Mouse (Mus musculus) heart, embryonic 13.5 days (tissue): ENCODE data around the gene Snrnp200. TPM values are rescaled to one million over a fixed set of nuclear protein-coding genes. Genes with fewer than 3 reads are reported as not detected.

Experiments used
- ATAC-seq: fragments of 200-750 bp; cut with Nextera tagmentation; 2 replicates; pipeline ENCODE4 v1.8.0; 2017; ENCODE audit warnings: moderate TSS enrichment; ENCODE audit not compliant: insufficient number of reproducible peaks, low FRiP score, low TSS enrichment; ENCODE audit errors: extremely low read depth
- H3K27ac ChIP-seq: fragments of 300-500 bp; sonication (generic); replicated peaks from 2 replicates; pipeline ENCODE4 v1.5.1; 2015; ENCODE audit warnings: moderate library complexity, mild to moderate bottlenecking, inconsistent platforms
- H3K27me3 ChIP-seq: fragments of 300-500 bp; sonication (generic); replicated peaks from 2 replicates; pipeline ENCODE4 v1.6.1; 2015; ENCODE audit warnings: mild to moderate bottlenecking, inconsistent platforms
- H3K36me3 ChIP-seq: fragments of 300-500 bp; sonication (generic); 2 replicates; pipeline ENCODE4 v1.6.1; 2015; ENCODE audit warnings: mild to moderate bottlenecking, inconsistent platforms
- H3K4me1 ChIP-seq: fragments of 300-500 bp; sonication (generic); 2 replicates; pipeline ENCODE4 v1.6.1; 2015; ENCODE audit warnings: inconsistent platforms
- H3K4me2 ChIP-seq: fragments of 300-500 bp; sonication (generic); 2 replicates; pipeline ENCODE4 v1.6.1; 2015; ENCODE audit warnings: inconsistent platforms, mild to moderate bottlenecking, moderate library complexity
- H3K4me3 ChIP-seq: fragments of 300-500 bp; sonication (generic); 2 replicates; pipeline ENCODE4 v1.5.1; 2015; ENCODE audit warnings: moderate library complexity, mild to moderate bottlenecking, inconsistent platforms
- H3K9ac ChIP-seq: fragments of 300-500 bp; sonication (generic); 2 replicates; pipeline ENCODE4 v1.6.1; 2015; ENCODE audit warnings: inconsistent platforms, mild to moderate bottlenecking, moderate library complexity
- H3K9me3 ChIP-seq: fragments of 300-500 bp; sonication (generic); 2 replicates; pipeline ENCODE4 v1.6.1; 2016; ENCODE audit warnings: inconsistent platforms
- WGBS: fragments of 180-500 bp; shearing (Covaris S2); methylation state at CpG from one replicate; pipeline ENCODE4 v1.1.7; 2015; ENCODE audit warnings: mixed read lengths; 5-methylcytosine and 5-hydroxymethylcytosine counted together
- polyA plus RNA-seq: library from polyadenylated mRNA; unstranded; fragments of >200 nt; fragmentation: Nextera tagmentation; extraction: Ambion mirVana; gene quantifications from 2 replicates; pipeline ENCODE4 v1.2.1, GENCODE M21; 2015

Gene Snrnp200
- polyA plus RNA-seq, 1 experiment from 2014 or later: 38.0 TPM

- no peak overlapping the region for H3K9ac ChIP-seq
- peaks cover 10% of the 10 kb centered on the region for H3K36me3 ChIP-seq
- 62% methylated on average over 5 of the region's 5 CpGs for WGBS
- no peak for ATAC-seq
- H3K4me2 ChIP-seq: no peak overlapping the region
- no peaks in the 10 kb centered on the region for H3K27me3 ChIP-seq
- H3K9me3 ChIP-seq: no peaks in the 10 kb centered on the region
- H3K27ac ChIP-seq: no peak overlapping the region
- H3K4me1 ChIP-seq: peaks cover 45% of the 10 kb centered on the region
- H3K4me3 ChIP-seq: no peak overlapping the region
These were observed 67.5 kb downstream of the Snrnp200 start for GRCm38 (mm10) chr2:127275551-127276320.

DNA sequence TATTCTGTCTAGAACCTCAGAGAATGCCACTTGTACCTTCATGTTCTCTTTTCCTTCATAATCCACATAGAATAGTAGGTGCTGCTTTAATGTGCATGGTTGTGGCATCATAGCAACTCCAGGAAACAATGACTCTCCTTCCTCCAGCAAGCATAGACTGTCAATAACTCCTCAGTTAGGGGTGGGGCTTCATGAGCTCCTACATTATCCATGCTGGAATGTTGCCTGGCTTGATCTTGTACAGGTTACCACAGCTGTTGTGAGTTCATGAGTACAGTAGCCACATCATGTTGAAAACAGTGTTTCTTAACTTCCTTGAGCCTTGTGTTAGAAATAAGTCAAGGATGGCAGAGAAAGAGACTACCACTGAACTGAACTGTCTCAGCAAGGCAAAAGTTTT lies 70.0 kb downstream of the Snrnp200 start:
- Histone ChIP-seq H3K4me1 (peaks cover 28% of the 10 kb centered on the region), H3K36me3 (peaks cover 3% of the 10 kb centered on the region), H3K4me3 (no peak overlapping the region), H3K9ac (no peak overlapping the region), H3K27me3 (no peaks in the 10 kb centered on the region), H3K9me3 (no peaks in the 10 kb centered on the region), H3K4me2 (no peak overlapping the region), H3K27ac (no peak overlapping the region)
- no peak for ATAC-seq

Other genes starting within 250 kb of the Snrnp200 start
- 7.6 and 8.2 TPM in 2 replicates for gene Ap4e1, start 199.7 kb upstream of the Snrnp200 start, polyA plus RNA-seq
- gene Blvra, start 137.7 kb upstream of the Snrnp200 start, polyA plus RNA-seq: 38.1 and 39.7 TPM in 2 replicates
- gene Ncaph, start 74.4 kb upstream of the Snrnp200 start, polyA plus RNA-seq: 51.2 and 53.3 TPM in 2 replicates
- 11.6 and 12.4 TPM in 2 replicates for gene Itpripl1, start 64.9 kb upstream of the Snrnp200 start, polyA plus RNA-seq
- 1.1 and 1.4 TPM in 2 replicates for gene 1810024B03Rik, start 106 bp upstream of the Snrnp200 start, polyA plus RNA-seq
- 48.4 and 55.5 TPM in 2 replicates for gene Ciao1, start 39.4 kb downstream of the Snrnp200 start, polyA plus RNA-seq
- gene Tmem127, start 39.5 kb downstream of the Snrnp200 start, polyA plus RNA-seq: 19.7 and 21.6 TPM in 2 replicates
- gene Stard7, start 61.8 kb downstream of the Snrnp200 start, polyA plus RNA-seq: 92.0 and 94.0 TPM in 2 replicates
- 13.5 and 15.9 TPM in 2 replicates for gene Dusp2, start 127.8 kb downstream of the Snrnp200 start, polyA plus RNA-seq
- gene Astl, start 130.3 kb downstream of the Snrnp200 start, polyA plus RNA-seq: not detected in 2 replicates
- 1.6 and 1.8 TPM in 2 replicates for gene Adra2b, start 154.8 kb downstream of the Snrnp200 start, polyA plus RNA-seq
- gene Gpat2, start 216.8 kb downstream of the Snrnp200 start, polyA plus RNA-seq: 0.41 and 0.45 TPM in 2 replicates
- 27.4 and 30.5 TPM in 2 replicates for gene Fahd2a, start 236.2 kb downstream of the Snrnp200 start, polyA plus RNA-seq